8 mouse cellular contexts compared by ENCODE assay signal in genomic region chr19:6335458-6335827, GRCm38 (mm10). TPM values are rescaled to one million over a fixed set of nuclear protein-coding genes. Genes with fewer than 3 reads are reported as not detected.
DNase-seq lines count a peak whose midpoint lies in the region; ATAC-seq and TF ChIP-seq lines count a peak whose summit lies in the region.

No protein-coding gene starts in this region.

- H3K36me3 ChIP-seq in ES-Bruce4 (ENCODE audit: control insufficient read depth, insufficient read depth, low read length, poor library complexity, severe bottlenecking): 0 out of 2 replicates have a peak, but pooled peaks cover 13% of the 10 kb centered on the region
- H3K36me3 ChIP-seq in intestine, embryonic 15.5 days: peaks cover 32% of the 10 kb centered on the region

- H3K27me3 ChIP-seq in ES-Bruce4 (ENCODE audit: control insufficient read depth, insufficient read depth, low read length, poor library complexity, severe bottlenecking): no peaks in the 10 kb centered on the region
- no peaks in the 10 kb centered on the region for H3K27me3 ChIP-seq in intestine, embryonic 15.5 days (replicated peaks)

- peak; percentile 37 for ATAC-seq in intestine, embryonic 15.5 days
- no peak for ATAC-seq in megakaryocyte-erythroid progenitor cell, adult 5-6 weeks (replicated peaks; ENCODE audit: low FRiP score, low TSS enrichment, poor library complexity, severe bottlenecking)

- H3K9me3 ChIP-seq in ES-Bruce4 (replicated peaks; ENCODE audit: control insufficient read depth, insufficient read depth, low read length, poor library complexity, severe bottlenecking): no peaks in the 10 kb centered on the region
- no peaks in the 10 kb centered on the region for H3K9me3 ChIP-seq in intestine, embryonic 15.5 days

- peak; percentile 47 for DNase-seq in cerebellum, adult 11-12 months
- DNase-seq in cerebellum, postnatal 4 days (ENCODE audit: low spot score in 2 of 2): no peak
- peak; percentile 26 for DNase-seq in lung, postnatal 36 days
- DNase-seq in gastrocnemius, adult 18-20 months (ENCODE audit: low spot score): no peak

- under 1% methylated on average over 25 of the region's 25 CpGs for WGBS in intestine, embryonic 15.5 days

- peak overlapping the region; percentile 79 for H3K9ac ChIP-seq in ES-Bruce4 (ENCODE audit: low read depth, poor library complexity, severe bottlenecking)
- H3K9ac ChIP-seq in intestine, embryonic 15.5 days: peak overlapping the region; percentile 91

- TF ChIP-seq POLR2A in ES-Bruce4 (IDR thresholded peaks at IDR 0.05; ENCODE audit: insufficient read depth, low read length): no peak
- TF ChIP-seq POLR2A in embryonic fibroblast, embryonic 13.5 days (IDR thresholded peaks at IDR 0.05; ENCODE audit: low read depth, low read length): 0 out of 2 replicates have a peak, but pooled peaks have one; percentile 31

- H3K4me3 ChIP-seq in ES-Bruce4 (ENCODE audit: low read depth, low read length): peak overlapping the region; percentile 76
- peak overlapping the region; percentile 83 for H3K4me3 ChIP-seq in embryonic fibroblast, embryonic 13.5 days (ENCODE audit: insufficient read depth, low read length)
- peak overlapping the region; percentile 89 for H3K4me3 ChIP-seq in intestine, embryonic 15.5 days (replicated peaks)

- TF ChIP-seq CTCF in ES-Bruce4 (IDR thresholded peaks at IDR 0.05; ENCODE audit: low read depth, low read length): no peak
- TF ChIP-seq CTCF in embryonic fibroblast, embryonic 13.5 days (IDR thresholded peaks at IDR 0.05; ENCODE audit: borderline replicate concordance, insufficient read depth, low read length): no peak

- peaks cover 5% of the 10 kb centered on the region for H3K4me1 ChIP-seq in ES-Bruce4 (ENCODE audit: control insufficient read depth, insufficient read depth, low read length)
- peaks cover 13% of the 10 kb centered on the region for H3K4me1 ChIP-seq in embryonic fibroblast, embryonic 13.5 days (ENCODE audit: control insufficient read depth, insufficient read depth, low read length)
- H3K4me1 ChIP-seq in intestine, embryonic 15.5 days (replicated peaks): peaks cover 35% of the 10 kb centered on the region

- no peak overlapping the region for H3K27ac ChIP-seq in ES-Bruce4 (ENCODE audit: insufficient read depth, low read length)
- no peak overlapping the region for H3K27ac ChIP-seq in embryonic fibroblast, embryonic 13.5 days (ENCODE audit: insufficient read depth, low read length)
- H3K27ac ChIP-seq in intestine, embryonic 15.5 days: peak overlapping the region; percentile 78

- peak overlapping the region; percentile 76 for H3K4me2 ChIP-seq in intestine, embryonic 15.5 days (replicated peaks)

- no peak for TF ChIP-seq EP300 in ES-Bruce4 (IDR thresholded peaks at IDR 0.05; ENCODE audit: insufficient read depth, low read depth, low read length)

RNA-seq across cellular contexts. Expression of gene Men1, which starts 0.7 kb away (rescaled TPM):
- polyA plus RNA-seq in ES-Bruce4 (2011; ENCODE audit: insufficient read depth, insufficient read length, low read depth, missing spikeins): 34.8 and 40.5 TPM in 2 replicates
- 36.1 and 37.5 TPM in 2 replicates for polyA plus RNA-seq in embryonic fibroblast, embryonic 13.5 days (2011; ENCODE audit: insufficient read length, low read depth, missing spikeins)
- 68.8 and 71.9 TPM in 2 replicates for polyA plus RNA-seq in intestine, embryonic 15.5 days (2015; fragmentation: Nextera tagmentation; extraction: Ambion mirVana)
- 39.8 and 56.2 TPM in 2 replicates for total RNA-seq in megakaryocyte-erythroid progenitor cell, adult 5-6 weeks (2014; fragmentation: Nextera tagmentation)
- total RNA-seq in megakaryocyte-erythroid progenitor cell, adult 5-6 weeks (2017): 17.8 and 19.8 TPM in 2 replicates
- 1 to 10 TPM; 6.2 to 6.9 TPM for total RNA-seq in gastrocnemius, adult 18-20 months (2021)

RNA-seq across cellular contexts. Expression of gene Map4k2, which starts 5.5 kb away (rescaled TPM):
- 10.7 and 16.9 TPM in 2 replicates for polyA plus RNA-seq in ES-Bruce4 (2011; ENCODE audit: insufficient read depth, insufficient read length, low read depth, missing spikeins)
- 18.0 and 24.3 TPM in 2 replicates for polyA plus RNA-seq in embryonic fibroblast, embryonic 13.5 days (2011; ENCODE audit: insufficient read length, low read depth, missing spikeins)
- 8.8 and 11.0 TPM in 2 replicates for polyA plus RNA-seq in intestine, embryonic 15.5 days (2015; fragmentation: Nextera tagmentation; extraction: Ambion mirVana)
- total RNA-seq in megakaryocyte-erythroid progenitor cell, adult 5-6 weeks (2014; fragmentation: Nextera tagmentation): 37.3 and 41.8 TPM in 2 replicates
- total RNA-seq in megakaryocyte-erythroid progenitor cell, adult 5-6 weeks (2017): 9.4 and 27.2 TPM in 2 replicates
- 1 to 10 TPM; 7.4 to 8.3 TPM for total RNA-seq in gastrocnemius, adult 18-20 months (2021)

RNA-seq across cellular contexts. Expression of gene Sf1, which starts 28.0 kb away (rescaled TPM):
- 333 and 355 TPM in 2 replicates for polyA plus RNA-seq in ES-Bruce4 (2011; ENCODE audit: insufficient read depth, insufficient read length, low read depth, missing spikeins)
- 186 and 226 TPM in 2 replicates for polyA plus RNA-seq in embryonic fibroblast, embryonic 13.5 days (2011; ENCODE audit: insufficient read length, low read depth, missing spikeins)
- polyA plus RNA-seq in intestine, embryonic 15.5 days (2015; fragmentation: Nextera tagmentation; extraction: Ambion mirVana): 118 and 129 TPM in 2 replicates
- total RNA-seq in megakaryocyte-erythroid progenitor cell, adult 5-6 weeks (2014; fragmentation: Nextera tagmentation): 286 and 398 TPM in 2 replicates
- 253 and 302 TPM in 2 replicates for total RNA-seq in megakaryocyte-erythroid progenitor cell, adult 5-6 weeks (2017)
- 10 to 100 TPM; 76.2 to 89.8 TPM for total RNA-seq in gastrocnemius, adult 18-20 months (2021)

RNA-seq across cellular contexts. Expression of gene Cdc42bpg, which starts 29.2 kb away (rescaled TPM):
- polyA plus RNA-seq in ES-Bruce4 (2011; ENCODE audit: insufficient read depth, insufficient read length, low read depth, missing spikeins): 57.7 and 60.5 TPM in 2 replicates
- polyA plus RNA-seq in embryonic fibroblast, embryonic 13.5 days (2011; ENCODE audit: insufficient read length, low read depth, missing spikeins): 17.0 and 18.6 TPM in 2 replicates
- 1.0 and 1.4 TPM in 2 replicates for polyA plus RNA-seq in intestine, embryonic 15.5 days (2015; fragmentation: Nextera tagmentation; extraction: Ambion mirVana)
- 3.4 and 4.4 TPM in 2 replicates for total RNA-seq in megakaryocyte-erythroid progenitor cell, adult 5-6 weeks (2014; fragmentation: Nextera tagmentation)
- 3.1 and 3.7 TPM in 2 replicates for total RNA-seq in megakaryocyte-erythroid progenitor cell, adult 5-6 weeks (2017)
- 1 to 10 TPM; 6.4 to 8.8 TPM for total RNA-seq in gastrocnemius, adult 18-20 months (2021)

RNA-seq across cellular contexts. Expression of gene Pygm, which starts 48.8 kb away (rescaled TPM):
- 4.1 and 4.6 TPM in 2 replicates for polyA plus RNA-seq in ES-Bruce4 (2011; ENCODE audit: insufficient read depth, insufficient read length, low read depth, missing spikeins)
- polyA plus RNA-seq in embryonic fibroblast, embryonic 13.5 days (2011; ENCODE audit: insufficient read length, low read depth, missing spikeins): 0.38 and 0.91 TPM in 2 replicates
- polyA plus RNA-seq in intestine, embryonic 15.5 days (2015; fragmentation: Nextera tagmentation; extraction: Ambion mirVana): 6.1 and 6.3 TPM in 2 replicates
- 4.9 TPM in 1 of 2 replicates, not detected in the other for total RNA-seq in megakaryocyte-erythroid progenitor cell, adult 5-6 weeks (2014; fragmentation: Nextera tagmentation)
- 0.04 and 4.9 TPM in 2 replicates for total RNA-seq in megakaryocyte-erythroid progenitor cell, adult 5-6 weeks (2017)
- total RNA-seq in gastrocnemius, adult 18-20 months (2021): 1,000 to 10,000 TPM; 7,185 to 8,344 TPM

Comparison
In these comparisons a context has a peak if more than half of its experiments do, and no peak if none do; other contexts are left out.
1. DNase-seq: peak in cerebellum, adult 11-12 months (single experiment) and lung, postnatal 36 days (single experiment); none in cerebellum, postnatal 4 days (0 of 2) and gastrocnemius, adult 18-20 months (single experiment).
2. Peak in every context shown above with its lines, with median percentiles within 50 percentile points of each other: H3K4me3 ChIP-seq.